Mouse (Mus musculus): ENCODE results near the gene Klrg2. TPM values are rescaled to one million over a fixed set of nuclear protein-coding genes. Genes with fewer than 3 reads are reported as not detected.
A peak's percentile ranks its signal among the peaks of the same experiment; 100 is the strongest.

Klrg2 gene
- polyA plus RNA-seq, 1 experiment from 2014 or later, result 0.12 TPM

DNA sequence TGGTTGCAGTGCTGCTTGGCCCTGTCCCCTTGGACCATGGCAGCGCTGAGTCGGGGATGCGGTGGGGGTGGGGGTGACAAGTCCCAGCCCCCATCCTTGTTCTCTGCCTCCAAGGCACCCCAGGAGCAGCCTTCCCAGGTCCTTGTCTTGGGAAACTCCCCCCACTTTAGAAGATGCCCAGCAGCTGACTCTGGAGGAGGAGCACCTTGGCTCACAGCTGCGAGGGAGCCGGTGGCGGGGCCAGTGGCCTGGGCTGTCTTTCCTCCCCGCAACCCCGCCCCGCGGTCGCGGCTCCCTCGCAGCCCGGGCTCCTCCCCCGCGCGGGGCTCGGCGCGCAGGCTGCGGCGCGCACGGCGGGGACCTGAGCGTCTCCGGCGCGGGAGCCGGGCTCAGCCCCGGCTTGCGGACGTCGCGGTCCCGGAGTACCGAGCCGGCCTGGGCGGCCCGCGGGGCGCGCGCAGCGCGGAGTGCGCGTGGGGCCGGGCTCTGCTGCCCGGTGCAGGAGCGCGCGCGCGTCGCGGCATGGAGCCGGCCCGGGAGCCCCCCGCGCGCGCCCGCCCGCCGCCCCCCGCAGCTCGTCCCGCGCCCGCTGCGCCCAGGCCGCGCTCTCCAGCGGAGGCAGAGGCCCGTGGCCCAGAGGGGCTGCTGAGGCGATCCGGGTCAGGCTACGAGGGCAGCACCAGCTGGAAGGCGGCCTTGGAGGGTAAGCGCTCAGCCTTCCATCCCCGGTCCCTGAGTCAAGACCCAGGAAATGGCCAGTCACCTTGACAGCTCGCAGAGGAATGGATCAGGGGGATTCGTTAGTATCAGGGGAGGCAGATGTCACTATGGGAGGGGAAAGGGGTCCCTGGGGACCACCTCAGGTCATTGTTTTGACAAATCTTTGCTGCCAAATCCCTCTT, 25.9 kb upstream of the Klrg2 start, which contains the start of gene Clec2l:
TSS of gene Clec2l (plus strand) at position 356 of the 902 bp plus-strand sequence.
- 1% methylated on average over 75 of the region's 84 CpGs for WGBS
- H3K27ac ChIP-seq (ENCODE audit: low read depth, low read length), result no peak within 1 kb of the TSS
- H3K4me1 ChIP-seq (replicated peaks; ENCODE audit: control insufficient read depth, insufficient read depth, low read length), result no peaks in the 10 kb centered on the region
- H3K27me3 ChIP-seq (replicated peaks; ENCODE audit: control insufficient read depth, insufficient read depth, low read length), result peaks cover 65% of the 10 kb centered on the region
- H3K9ac ChIP-seq (ENCODE audit: low read depth, low read length), result peak within 1 kb of the TSS; percentile 42; the same call in 1 of the 2 replicates
- H3K4me3 ChIP-seq (ENCODE audit: low read depth, low read length), result peak within 1 kb of the TSS; percentile 52
- H3K9me3 ChIP-seq (ENCODE audit: control insufficient read depth, low read length), result no peaks in the 10 kb centered on the region
- no peak for DNase-seq (ENCODE audit: low spot score)
- H3K36me3 ChIP-seq (ENCODE audit: control insufficient read depth, insufficient read depth, low read length), result no peaks in the 10 kb centered on the region
- no peak; the same call in 1 of the 2 replicates for ATAC-seq (replicated peaks; ENCODE audit: low FRiP score)
- peak within 1 kb of the TSS; percentile 70 for H3K4me2 ChIP-seq

DNA sequence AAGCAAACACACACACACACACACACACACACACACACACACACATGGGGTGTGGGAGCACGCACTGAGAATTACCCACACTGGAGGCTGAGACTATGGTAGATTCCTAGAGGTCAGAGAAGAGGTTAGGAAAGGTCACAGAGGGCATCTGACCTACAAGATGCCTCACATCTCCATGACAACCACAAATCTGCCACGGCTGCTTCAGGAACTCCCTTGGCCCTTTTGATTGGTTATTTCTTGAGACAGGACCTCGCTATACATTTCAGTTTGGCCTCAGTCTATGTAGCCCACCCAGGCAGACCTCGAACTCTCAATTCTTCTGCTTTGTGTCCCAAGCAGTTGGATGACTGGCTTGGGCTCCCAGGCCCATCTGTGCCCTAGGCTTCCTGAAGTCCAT, 24.6 kb upstream of the Klrg2 start:
- H3K4me2 ChIP-seq, result no peak overlapping the region
- no peak overlapping the region for H3K27ac ChIP-seq (ENCODE audit: low read depth, low read length)
- H3K4me1 ChIP-seq (replicated peaks; ENCODE audit: control insufficient read depth, insufficient read depth, low read length), result no peaks in the 10 kb centered on the region
- H3K9ac ChIP-seq (ENCODE audit: low read depth, low read length), result no peak overlapping the region
- H3K9me3 ChIP-seq (ENCODE audit: control insufficient read depth, low read length), result no peaks in the 10 kb centered on the region
- no peaks in the 10 kb centered on the region for H3K36me3 ChIP-seq (ENCODE audit: control insufficient read depth, insufficient read depth, low read length)
- DNase-seq (ENCODE audit: low spot score), result no peak
- no peak for ATAC-seq (replicated peaks; ENCODE audit: low FRiP score)
- WGBS, result 57% methylated on average over 4 of the region's 4 CpGs
- H3K4me3 ChIP-seq (ENCODE audit: low read depth, low read length), result no peak overlapping the region
- peaks cover 60% of the 10 kb centered on the region for H3K27me3 ChIP-seq (replicated peaks; ENCODE audit: control insufficient read depth, insufficient read depth, low read length)

DNA sequence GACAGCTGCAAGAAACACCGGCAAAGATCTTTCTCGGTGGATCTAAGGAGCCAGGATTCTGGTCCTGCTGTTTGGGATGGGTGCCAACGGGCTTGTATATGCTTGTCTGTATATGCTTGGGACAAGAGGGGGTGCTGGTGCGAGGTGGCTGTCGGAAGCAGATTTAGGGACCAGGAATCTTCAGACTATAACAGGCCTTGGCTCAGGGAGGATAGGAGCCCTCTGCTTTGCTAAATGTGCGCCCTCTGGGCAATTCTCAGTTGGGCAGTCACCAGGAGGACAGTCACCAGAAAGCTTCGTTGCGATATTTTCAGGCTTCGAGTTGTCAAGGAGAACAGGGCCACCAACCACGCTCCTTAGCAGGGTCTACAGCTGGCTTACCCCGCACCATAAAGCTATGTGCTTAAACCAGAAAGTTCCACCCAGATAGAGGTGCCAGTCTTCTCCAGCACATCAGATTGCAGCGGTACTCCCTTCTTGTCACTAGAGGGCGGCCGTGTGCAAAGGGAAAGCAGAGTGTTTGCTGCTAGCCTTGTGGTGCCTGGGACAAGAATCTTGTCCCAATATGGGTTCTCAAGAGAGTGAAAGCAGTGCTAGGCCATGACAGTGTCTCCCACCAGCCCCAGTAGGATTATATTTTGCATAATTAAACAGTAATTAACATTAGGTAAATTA, 13.4 kb upstream of the Klrg2 start:
- Histone ChIP-seq H3K27me3 (replicated peaks; ENCODE audit: control insufficient read depth, insufficient read depth, low read length) (no peaks in the 10 kb centered on the region), H3K36me3 (ENCODE audit: control insufficient read depth, insufficient read depth, low read length) (no peaks in the 10 kb centered on the region), H3K4me3 (ENCODE audit: low read depth, low read length) (no peak overlapping the region), H3K27ac (ENCODE audit: low read depth, low read length) (no peak overlapping the region), H3K4me2 (no peak overlapping the region), H3K9ac (ENCODE audit: low read depth, low read length) (no peak overlapping the region), H3K9me3 (ENCODE audit: control insufficient read depth, low read length) (no peaks in the 10 kb centered on the region), H3K4me1 (replicated peaks; ENCODE audit: control insufficient read depth, insufficient read depth, low read length) (no peaks in the 10 kb centered on the region)
- DNase-seq (ENCODE audit: low spot score) (peak; percentile 70), ATAC-seq (replicated peaks; ENCODE audit: low FRiP score) (peak; percentile 53; the same call in 1 of the 2 replicates)
- 41% methylated on average over 14 of the region's 14 CpGs for WGBS

DNA sequence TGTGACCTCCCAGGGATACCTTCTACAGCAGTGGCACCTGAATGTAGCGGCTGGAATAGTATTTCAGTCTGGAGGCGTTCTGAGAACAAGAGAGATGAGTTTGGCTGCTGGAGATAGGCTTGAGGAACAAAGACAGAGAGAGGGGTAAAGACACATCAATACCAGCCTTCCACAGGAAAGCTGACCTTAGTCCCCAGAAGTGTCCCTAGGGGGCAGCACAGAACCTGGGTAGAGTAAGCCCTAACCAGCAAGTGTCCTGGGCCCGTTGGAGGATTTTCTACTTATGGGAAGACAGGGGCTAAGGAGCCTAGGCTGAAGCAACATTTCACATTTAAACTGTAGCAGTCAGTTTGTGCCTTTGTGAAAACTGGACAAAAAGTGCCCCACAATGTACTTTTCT, 12.5 kb upstream of the Klrg2 start:
- H3K27me3 ChIP-seq (replicated peaks; ENCODE audit: control insufficient read depth, insufficient read depth, low read length), result no peaks in the 10 kb centered on the region
- no peak overlapping the region for H3K4me2 ChIP-seq
- ATAC-seq (replicated peaks; ENCODE audit: low FRiP score) (no peak), DNase-seq (ENCODE audit: low spot score) (no peak)
- no peak overlapping the region for H3K9ac ChIP-seq (ENCODE audit: low read depth, low read length)
- H3K4me1 ChIP-seq (replicated peaks; ENCODE audit: control insufficient read depth, insufficient read depth, low read length), result no peaks in the 10 kb centered on the region
- no peak overlapping the region for H3K4me3 ChIP-seq (ENCODE audit: low read depth, low read length)
- no peaks in the 10 kb centered on the region for H3K9me3 ChIP-seq (ENCODE audit: control insufficient read depth, low read length)
- no peaks in the 10 kb centered on the region for H3K36me3 ChIP-seq (ENCODE audit: control insufficient read depth, insufficient read depth, low read length)
- 56% methylated on average over 3 of the region's 3 CpGs for WGBS
- no peak overlapping the region for H3K27ac ChIP-seq (ENCODE audit: low read depth, low read length)

DNA sequence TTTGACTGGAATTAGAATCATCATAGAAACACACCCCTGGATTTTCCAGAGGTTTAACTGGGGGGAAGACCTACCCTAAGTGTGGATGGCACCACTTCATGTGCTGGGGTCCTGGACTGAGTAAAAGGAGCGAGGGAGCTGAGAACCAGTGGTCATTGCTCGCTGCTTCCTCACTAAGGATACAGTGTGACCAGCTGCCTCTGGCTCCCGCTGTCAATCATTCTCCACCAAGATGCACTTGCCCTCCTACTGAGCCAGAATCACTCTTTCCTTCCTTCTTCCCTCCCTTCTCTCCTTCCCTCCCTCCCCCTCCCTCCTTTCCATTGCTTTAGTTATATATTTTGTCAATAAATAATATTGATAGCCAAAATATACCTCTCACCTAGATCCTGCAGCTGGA, 6.0 kb upstream of the Klrg2 start:
- Histone ChIP-seq H3K9me3 (ENCODE audit: control insufficient read depth, low read length) (no peaks in the 10 kb centered on the region), H3K4me2 (no peak overlapping the region), H3K27me3 (replicated peaks; ENCODE audit: control insufficient read depth, insufficient read depth, low read length) (peaks cover 45% of the 10 kb centered on the region), H3K36me3 (ENCODE audit: control insufficient read depth, insufficient read depth, low read length) (no peaks in the 10 kb centered on the region), H3K4me3 (ENCODE audit: low read depth, low read length) (no peak overlapping the region), H3K9ac (ENCODE audit: low read depth, low read length) (no peak overlapping the region), H3K27ac (ENCODE audit: low read depth, low read length) (no peak overlapping the region), H3K4me1 (replicated peaks; ENCODE audit: control insufficient read depth, insufficient read depth, low read length) (no peaks in the 10 kb centered on the region)
- 46% methylated on average over 3 of the region's 3 CpGs for WGBS
- no peak for ATAC-seq (replicated peaks; ENCODE audit: low FRiP score)
- DNase-seq (ENCODE audit: low spot score), result no peak

DNA sequence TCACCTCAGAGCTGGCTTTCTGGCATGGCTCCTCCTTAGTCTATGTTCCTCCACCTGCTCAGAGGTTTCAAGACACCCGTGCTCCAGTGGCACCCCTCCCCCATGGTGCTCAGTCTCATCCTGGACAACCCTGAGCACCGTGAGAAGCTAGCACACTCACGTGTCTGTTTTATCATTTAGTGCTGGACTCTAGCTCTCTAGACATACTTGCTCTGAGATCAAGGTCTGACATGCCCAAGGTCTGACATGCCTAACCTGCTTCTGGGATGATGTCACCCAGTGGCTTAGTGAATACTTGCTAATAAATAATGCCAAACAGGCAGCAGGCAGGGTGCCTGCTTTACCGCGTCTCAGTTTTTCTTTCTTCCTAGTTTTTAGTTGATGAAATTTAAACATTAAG, 5.6 kb upstream of the Klrg2 start:
- DNase-seq (ENCODE audit: low spot score) (no peak), ATAC-seq (replicated peaks; ENCODE audit: low FRiP score) (no peak)
- WGBS, result 56% methylated on average over 5 of the region's 5 CpGs
- no peak overlapping the region for H3K27ac ChIP-seq (ENCODE audit: low read depth, low read length)
- H3K4me1 ChIP-seq (replicated peaks; ENCODE audit: control insufficient read depth, insufficient read depth, low read length), result no peaks in the 10 kb centered on the region
- H3K27me3 ChIP-seq (replicated peaks; ENCODE audit: control insufficient read depth, insufficient read depth, low read length), result peaks cover 49% of the 10 kb centered on the region
- H3K4me3 ChIP-seq (ENCODE audit: low read depth, low read length), result no peak overlapping the region
- H3K9me3 ChIP-seq (ENCODE audit: control insufficient read depth, low read length), result no peaks in the 10 kb centered on the region
- no peak overlapping the region for H3K4me2 ChIP-seq
- H3K36me3 ChIP-seq (ENCODE audit: control insufficient read depth, insufficient read depth, low read length), result no peaks in the 10 kb centered on the region
- H3K9ac ChIP-seq (ENCODE audit: low read depth, low read length), result no peak overlapping the region

DNA sequence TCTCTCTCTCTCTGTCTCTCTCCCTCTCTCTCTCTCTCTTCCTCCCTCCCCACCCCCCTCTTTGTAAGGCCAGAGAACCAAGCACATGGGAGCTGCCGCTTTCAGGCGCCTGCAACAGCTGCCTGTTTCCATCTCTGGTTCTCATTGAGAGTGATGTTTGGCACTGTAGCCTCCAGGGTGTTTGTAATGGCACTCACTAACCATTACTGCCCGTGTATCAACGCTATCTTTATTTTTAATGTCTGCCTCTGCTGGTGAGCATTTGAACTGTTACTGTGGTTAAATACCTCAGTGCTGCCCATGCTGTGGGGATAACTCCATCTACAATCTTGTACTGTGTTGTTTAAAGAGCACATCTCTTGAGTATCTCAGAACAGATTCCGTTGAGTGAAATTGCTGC, 4.6 kb upstream of the Klrg2 start:
- WGBS, result 47% methylated on average over 5 of the region's 5 CpGs
- Histone ChIP-seq H3K4me3 (ENCODE audit: low read depth, low read length) (no peak overlapping the region), H3K27me3 (replicated peaks; ENCODE audit: control insufficient read depth, insufficient read depth, low read length) (peaks cover 59% of the 10 kb centered on the region), H3K36me3 (ENCODE audit: control insufficient read depth, insufficient read depth, low read length) (no peaks in the 10 kb centered on the region), H3K4me1 (replicated peaks; ENCODE audit: control insufficient read depth, insufficient read depth, low read length) (peaks cover 6% of the 10 kb centered on the region), H3K9me3 (ENCODE audit: control insufficient read depth, low read length) (no peaks in the 10 kb centered on the region), H3K9ac (ENCODE audit: low read depth, low read length) (no peak overlapping the region), H3K4me2 (no peak overlapping the region), H3K27ac (ENCODE audit: low read depth, low read length) (no peak overlapping the region)
- ATAC-seq (replicated peaks; ENCODE audit: low FRiP score), result no peak
- DNase-seq (ENCODE audit: low spot score), result no peak

DNA sequence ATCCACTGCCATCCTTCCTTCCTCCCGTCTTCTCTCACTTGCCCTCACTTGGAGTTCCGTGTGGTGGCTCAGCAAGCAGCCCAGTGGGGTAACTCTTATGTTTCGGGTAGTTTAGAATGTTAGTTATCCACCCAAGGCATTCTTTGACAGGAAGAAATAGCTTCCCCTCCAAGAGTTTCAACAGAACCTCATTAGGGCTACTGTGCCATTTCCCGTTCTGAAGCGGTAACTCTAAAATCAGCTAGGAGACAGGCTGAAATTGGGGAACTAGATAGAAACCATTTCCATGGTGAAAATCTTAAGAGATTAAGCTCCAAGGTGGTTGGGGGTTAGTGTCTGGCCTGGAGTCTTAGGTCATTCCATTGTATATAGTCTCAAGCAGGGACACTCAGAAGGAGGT, 4.2 kb upstream of the Klrg2 start:
- no peaks in the 10 kb centered on the region for H3K36me3 ChIP-seq (ENCODE audit: control insufficient read depth, insufficient read depth, low read length)
- peaks cover 11% of the 10 kb centered on the region for H3K4me1 ChIP-seq (replicated peaks; ENCODE audit: control insufficient read depth, insufficient read depth, low read length)
- no peak overlapping the region for H3K9ac ChIP-seq (ENCODE audit: low read depth, low read length)
- no peak overlapping the region for H3K4me2 ChIP-seq
- no peak overlapping the region for H3K27ac ChIP-seq (ENCODE audit: low read depth, low read length)
- 42% methylated on average over 5 of the region's 5 CpGs for WGBS
- peaks cover 63% of the 10 kb centered on the region for H3K27me3 ChIP-seq (replicated peaks; ENCODE audit: control insufficient read depth, insufficient read depth, low read length)
- DNase-seq (ENCODE audit: low spot score), result no peak
- no peak overlapping the region for H3K4me3 ChIP-seq (ENCODE audit: low read depth, low read length)
- no peak for ATAC-seq (replicated peaks; ENCODE audit: low FRiP score)
- no peaks in the 10 kb centered on the region for H3K9me3 ChIP-seq (ENCODE audit: control insufficient read depth, low read length)

Data from liver, embryonic 11.5 days (tissue).